13 mouse cellular contexts compared by ENCODE assay signal in the genomic region with DNA sequence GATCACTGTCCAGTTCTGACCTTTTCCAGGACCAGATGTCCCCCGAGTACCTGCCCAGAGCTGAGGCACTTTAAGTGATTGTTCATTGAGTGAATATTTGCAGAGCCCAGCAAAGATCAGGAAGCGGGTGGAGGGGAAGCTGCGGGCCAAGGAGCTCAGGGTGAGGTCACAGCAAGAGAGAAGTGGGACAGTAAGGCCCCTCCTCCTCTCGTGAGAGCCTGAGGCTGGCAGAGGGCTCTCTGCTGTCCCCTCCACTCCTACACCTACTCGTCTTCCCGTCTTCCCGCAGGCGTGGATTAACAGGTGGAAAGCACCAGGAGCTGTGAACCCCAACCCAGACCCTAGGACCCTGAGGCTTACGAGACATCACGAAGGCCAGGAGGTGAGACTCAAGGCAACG. TPM values are rescaled to one million over a fixed set of nuclear protein-coding genes. Genes with fewer than 3 reads are reported as not detected.
DNase-seq lines count a peak whose midpoint lies in the region; ATAC-seq and TF ChIP-seq lines count a peak whose summit lies in the region.
"Had no signal": no experiment of that assay in that cellular context is flagged by ENCODE, and none has a peak within 500 bp of the region (broad histone marks: within the 10 kb centered on the region; RNA-seq: fewer than 3 reads in every experiment).

No protein-coding gene starts in this region.

- H3K36me3 ChIP-seq in liver, adult 2 months (ENCODE audit: control insufficient read depth, insufficient read depth, low read length) = no peaks in the 10 kb centered on the region
- peaks cover 0 to 6% of the 10 kb centered on the region in 2 experiments for H3K36me3 ChIP-seq in CH12.LX (replicated peaks in 1 of 2; ENCODE audit: control insufficient read depth in 1 of 2, insufficient read depth in 1 of 2, low read length in 1 of 2)
- H3K36me3 ChIP-seq in liver, postnatal 0 days (replicated peaks; ENCODE audit: insufficient read depth, low read length) = no peaks in the 10 kb centered on the region
- H3K36me3 ChIP-seq: hindbrain, embryonic 10.5 days had no signal

- H3K79me2 ChIP-seq in liver, adult 2 months (ENCODE audit: control insufficient read depth, insufficient read depth, low read length) = no peaks in the 10 kb centered on the region
- H3K79me2 ChIP-seq in CH12.LX (replicated peaks; ENCODE audit: control insufficient read depth, extremely low read depth, insufficient read depth, poor library complexity, severe bottlenecking) = no peaks in the 10 kb centered on the region

- H3K9ac ChIP-seq in liver, adult 2 months (ENCODE audit: low read depth, low read length) = peak overlapping the region; percentile 7; the same call in 1 of the 2 replicates
- H3K9ac ChIP-seq in CH12.LX (ENCODE audit: insufficient read depth, low read depth) = no peak overlapping the region
- H3K9ac ChIP-seq in liver, postnatal 0 days (replicated peaks) = 0 out of 2 replicates have a peak overlapping the region, but pooled peaks have one; percentile 17
- H3K9ac ChIP-seq: forebrain, postnatal 0 days had no signal

- no peak for TF ChIP-seq CTCF in liver, adult 2 months (IDR thresholded peaks at IDR 0.05; ENCODE audit: low read depth, low read length)
- TF ChIP-seq CTCF in CH12.LX (conservative IDR thresholded peaks at IDR 0.05 in 1 of 2, IDR thresholded peaks at IDR 0.05 in 1 of 2; ENCODE audit: low read depth in 2 of 2, low read length in 2 of 2) = no peak
- TF ChIP-seq CTCF in bone marrow, adult 2 months (IDR thresholded peaks at IDR 0.05; ENCODE audit: control insufficient read depth, insufficient read depth, low read length) = no peak
- TF ChIP-seq CTCF in liver, postnatal 0 days (IDR thresholded peaks at IDR 0.05; ENCODE audit: low read depth) = no peak

- TF ChIP-seq POLR2A in liver, adult 2 months (IDR thresholded peaks at IDR 0.05; ENCODE audit: extremely low read depth, insufficient read depth, low read length) = no peak
- TF ChIP-seq POLR2A in CH12.LX (IDR thresholded peaks at IDR 0.05; ENCODE audit: low read depth, low read length) = no peak
- TF ChIP-seq POLR2A in bone marrow, adult 2 months (IDR thresholded peaks at IDR 0.05; ENCODE audit: borderline replicate concordance, control insufficient read depth, low read depth, low read length) = peak; percentile 43; the same call in 1 of the 2 replicates

- no peak for TF ChIP-seq EP300 in CH12.LX (IDR thresholded peaks at IDR 0.05; ENCODE audit: low read length)
- no peak for TF ChIP-seq EP300 in liver, postnatal 0 days (IDR thresholded peaks at IDR 0.05; ENCODE audit: low read depth)

- no peaks in the 10 kb centered on the region for H3K4me1 ChIP-seq in liver, adult 2 months (ENCODE audit: control insufficient read depth, insufficient read depth, low read length)
- peaks cover 29 to 72% of the 10 kb centered on the region in 2 experiments for H3K4me1 ChIP-seq in CH12.LX (ENCODE audit: control insufficient read depth in 1 of 2, insufficient read depth in 2 of 2)
- peaks cover 12% of the 10 kb centered on the region for H3K4me1 ChIP-seq in bone marrow, adult 2 months (ENCODE audit: control insufficient read depth, insufficient read depth, low read length)
- peaks cover 33% of the 10 kb centered on the region for H3K4me1 ChIP-seq in liver, postnatal 0 days (ENCODE audit: insufficient read depth)

- 72% methylated on average over 11 of the region's 11 CpGs for WGBS in liver, adult 2 months
- whole genome bisulfite sequencing in bone marrow, adult 2 months = 22% methylated on average over 11 of the region's 11 CpGs
- WGBS in liver, postnatal 0 days (ENCODE audit: insufficient replicate concordance) = 30% methylated on average over 11 of the region's 11 CpGs

- no peaks in the 10 kb centered on the region for H3K27me3 ChIP-seq in liver, adult 2 months (ENCODE audit: control insufficient read depth, insufficient read depth, low read length)
- no peaks in the 10 kb centered on the region for H3K27me3 ChIP-seq in CH12.LX (replicated peaks)
- no peaks in the 10 kb centered on the region for H3K27me3 ChIP-seq in liver, postnatal 0 days (ENCODE audit: insufficient read depth, low read length)

- DNase-seq in liver, adult 2 months (ENCODE audit: extremely low read depth, low read depth, low spot score) = no peak
- DNase-seq in liver (no peak), CH12.LX (ENCODE audit: extremely low read depth) (peak; percentile 45)
- no peak for DNase-seq in liver, postnatal 0 days
- DNase-seq in embryo, embryonic 10 days (ENCODE audit: low spot score) = no peak
- DNase-seq in layer of hippocampus, adult 11-12 months (ENCODE audit: low spot score) = no peak
- DNase-seq: forebrain, postnatal 0 days; gastrocnemius, postnatal 36 days; kidney, adult 11 months; layer of hippocampus, adult 9-11 months had no signal

- peak overlapping the region; percentile 13; the same call in 1 of the 2 replicates for H3K27ac ChIP-seq in liver, adult 2 months (replicated peaks; ENCODE audit: insufficient read depth, low read depth, low read length)
- H3K27ac ChIP-seq in CH12.LX (ENCODE audit: insufficient read depth, low read depth) = no peak overlapping the region
- H3K27ac ChIP-seq in bone marrow, adult 2 months (ENCODE audit: control insufficient read depth, insufficient read depth, low read depth, low read length, poor library complexity) = peak overlapping the region; percentile 67
- peak overlapping the region; percentile 83 for H3K27ac ChIP-seq in liver, postnatal 0 days (ENCODE audit: low read depth)

- dilution Hi-C loops in CH12.LX (cut with MboI; ENCODE audit: extremely low pct_ligation_motif_present, extremely low pct_unique_long_range_greater_than_20kb, low sequenced_read_pairs) = no loop called here

- no peak for TF ChIP-seq RAD21 in CH12.LX (IDR thresholded peaks at IDR 0.05; ENCODE audit: low read depth, low read length)

- no peak for ATAC-seq in liver, postnatal 0 days
- ATAC-seq: forebrain, postnatal 0 days had no signal

- H3K4me2 ChIP-seq in CH12.LX (ENCODE audit: insufficient read depth, low read depth, poor library complexity, severe bottlenecking) = no peak overlapping the region
- peak overlapping the region; percentile 24; the same call in 1 of the 2 replicates for H3K4me2 ChIP-seq in liver, postnatal 0 days (ENCODE audit: low read depth, low read length)
- H3K4me2 ChIP-seq: midbrain, embryonic 11.5 days had no signal

- H3K9me3 ChIP-seq in CH12.LX (replicated peaks; ENCODE audit: low read length) = no peaks in the 10 kb centered on the region
- no peaks in the 10 kb centered on the region for H3K9me3 ChIP-seq in liver, postnatal 0 days (ENCODE audit: low read length)
- H3K9me3 ChIP-seq: hindbrain, embryonic 10.5 days had no signal

- in situ Hi-C loops in CH12.LX (cut with MboI; ENCODE audit: low pct_ligation_motif_present, low pct_unique_long_range_greater_than_20kb, low sequenced_read_pairs) = no loop called here

- H3K4me3 ChIP-seq in liver, adult 2 months (ENCODE audit: insufficient read depth, low read depth, low read length) = peak overlapping the region; percentile 13; the same call in 1 of the 2 replicates
- no peak overlapping the region for H3K4me3 ChIP-seq in CH12.LX (replicated peaks in 1 of 3; ENCODE audit: low read depth in 2 of 3, low read length in 2 of 3, poor library complexity in 1 of 3)
- H3K4me3 ChIP-seq in bone marrow, adult 2 months (replicated peaks; ENCODE audit: control insufficient read depth, low read depth, low read length) = peak overlapping the region; percentile 71
- H3K4me3 ChIP-seq in liver, postnatal 0 days (ENCODE audit: low read depth, low read length) = peak overlapping the region; percentile 16
- H3K4me3 ChIP-seq: hindbrain, embryonic 10.5 days had no signal

RNA-seq across cellular contexts. Expression of gene Lrrc25, which starts 0.7 kb away (rescaled TPM):
- 1.4 and 2.3 TPM in 2 replicates for total RNA-seq in liver, adult 2 months (2014; rRNA removed)
- polyA plus RNA-seq in liver, adult 2 months (2012; rRNA removed) = 2.5 and 7.0 TPM in 2 replicates
- total RNA-seq in CH12.LX (2012; rRNA removed) (0.25 and 0.30 TPM in 2 replicates), CH12.LX (2014; rRNA removed) (2.4 and 2.6 TPM in 2 replicates)
- 4.0 and 5.9 TPM in 2 replicates for polyA plus RNA-seq in CH12.LX (2012; ENCODE audit: insufficient read length, low read depth)
- 3.4 and 18.8 TPM in 2 replicates for polyA plus RNA-seq in bone marrow, adult 2 months (2011; ENCODE audit: insufficient read depth, insufficient read length, low replicate concordance, missing spikeins)
- 9.8 and 10.4 TPM in 2 replicates for polyA plus RNA-seq in liver, postnatal 0 days (2015; fragmentation: Nextera tagmentation; extraction: Ambion mirVana)

RNA-seq across cellular contexts. Expression of gene Ssbp4, which starts 8.0 kb away (rescaled TPM):
- 2.3 and 5.0 TPM in 2 replicates for total RNA-seq in liver, adult 2 months (2014; rRNA removed)
- polyA plus RNA-seq in liver, adult 2 months (2012; rRNA removed) = 13.5 and 16.4 TPM in 2 replicates
- total RNA-seq in CH12.LX (2012; rRNA removed) = 77.3 and 84.9 TPM in 2 replicates
- 31.0 and 41.3 TPM in 2 replicates for total RNA-seq in CH12.LX (2014; rRNA removed)
- polyA plus RNA-seq in CH12.LX (2012; ENCODE audit: insufficient read length, low read depth) = 114 and 128 TPM in 2 replicates
- polyA plus RNA-seq in bone marrow, adult 2 months (2011; ENCODE audit: insufficient read depth, insufficient read length, low replicate concordance, missing spikeins) = 45.2 and 107 TPM in 2 replicates
- 32.5 and 35.4 TPM in 2 replicates for polyA plus RNA-seq in liver, postnatal 0 days (2015; fragmentation: Nextera tagmentation; extraction: Ambion mirVana)

RNA-seq across cellular contexts. Expression of gene Gdf15, which starts 15.6 kb away (rescaled TPM):
- 5.8 and 12.6 TPM in 2 replicates for total RNA-seq in liver, adult 2 months (2014; rRNA removed)
- 23.8 and 27.7 TPM in 2 replicates for polyA plus RNA-seq in liver, adult 2 months (2012; rRNA removed)
- total RNA-seq in CH12.LX (2012; rRNA removed) (0.21 TPM in 1 of 2 replicates, not detected in the other), CH12.LX (2014; rRNA removed) (not detected in 2 replicates)
- polyA plus RNA-seq in CH12.LX (2012; ENCODE audit: insufficient read length, low read depth) = 0.16 TPM in 1 of 2 replicates, not detected in the other
- 3.1 TPM in 1 of 2 replicates, not detected in the other for polyA plus RNA-seq in bone marrow, adult 2 months (2011; ENCODE audit: insufficient read depth, insufficient read length, low replicate concordance, missing spikeins)
- polyA plus RNA-seq in liver, postnatal 0 days (2015; fragmentation: Nextera tagmentation; extraction: Ambion mirVana) = 2.1 and 2.3 TPM in 2 replicates
- polyA plus RNA-seq: hindbrain, embryonic 10.5 days had no signal

RNA-seq across cellular contexts. Expression of gene Isyna1, which starts 22.5 kb away (rescaled TPM):
- 3.2 and 6.4 TPM in 2 replicates for total RNA-seq in liver, adult 2 months (2014; rRNA removed)
- 9.4 and 16.6 TPM in 2 replicates for polyA plus RNA-seq in liver, adult 2 months (2012; rRNA removed)
- total RNA-seq in CH12.LX (2012; rRNA removed) = 141 and 174 TPM in 2 replicates
- total RNA-seq in CH12.LX (2014; rRNA removed) = 99.9 and 107 TPM in 2 replicates
- polyA plus RNA-seq in CH12.LX (2012; ENCODE audit: insufficient read length, low read depth) = 139 and 163 TPM in 2 replicates
- polyA plus RNA-seq in bone marrow, adult 2 months (2011; ENCODE audit: insufficient read depth, insufficient read length, low replicate concordance, missing spikeins) = 11.2 and 23.7 TPM in 2 replicates
- 18.8 and 21.6 TPM in 2 replicates for polyA plus RNA-seq in liver, postnatal 0 days (2015; fragmentation: Nextera tagmentation; extraction: Ambion mirVana)

RNA-seq across cellular contexts. Expression of gene Pgpep1, which starts 43.5 kb away (rescaled TPM):
- total RNA-seq in liver, adult 2 months (2014; rRNA removed) = 39.1 and 42.6 TPM in 2 replicates
- polyA plus RNA-seq in liver, adult 2 months (2012; rRNA removed) = 91.3 and 117 TPM in 2 replicates
- total RNA-seq in CH12.LX (2012; rRNA removed) (15.2 and 22.9 TPM in 2 replicates), CH12.LX (2014; rRNA removed) (10.3 and 12.3 TPM in 2 replicates)
- 30.0 and 35.1 TPM in 2 replicates for polyA plus RNA-seq in CH12.LX (2012; ENCODE audit: insufficient read length, low read depth)
- 4.3 and 21.1 TPM in 2 replicates for polyA plus RNA-seq in bone marrow, adult 2 months (2011; ENCODE audit: insufficient read depth, insufficient read length, low replicate concordance, missing spikeins)
- polyA plus RNA-seq in liver, postnatal 0 days (2015; fragmentation: Nextera tagmentation; extraction: Ambion mirVana) = 31.0 and 32.2 TPM in 2 replicates

Comparison
In these comparisons a context has a peak if more than half of its experiments do, and no peak if none do; other contexts are left out.
1. H3K4me3 ChIP-seq: peak in liver, adult 2 months (single experiment), bone marrow, adult 2 months (single experiment) and liver, postnatal 0 days (single experiment); none in CH12.LX (0 of 3).